Mouse (Mus musculus) liver, embryonic 13.5 days (tissue): ENCODE measurements at regions not wholly inside any gene's neighbourhood (a gene's known extent, or its start where the extent isn't known, plus 50 kb on each side); places are given as distances from the start of the nearest gene placed in this dataset.

Experiments
- ATAC-seq: fragments of 200-750 bp; cut with Nextera tagmentation; 2 replicates; pipeline ENCODE4 v1.8.0; 2017; ENCODE audit warnings: low read depth, mild to moderate bottlenecking, moderate number of reproducible peaks, moderate library complexity
- DNase-seq: peaks from one replicate; pipeline ENCODE4 v3.0.0; 2022
- H3K27ac ChIP-seq: fragments of 300-500 bp; sonication (generic); 2 replicates; pipeline ENCODE4 v1.5.1; 2015; ENCODE audit warnings: moderate library complexity, mild to moderate bottlenecking, inconsistent platforms
- H3K27me3 ChIP-seq: fragments of 300-500 bp; sonication (generic); 2 replicates; pipeline ENCODE4 v1.6.1; 2015; ENCODE audit warnings: mild to moderate bottlenecking, inconsistent platforms
- H3K36me3 ChIP-seq: fragments of 300-500 bp; sonication (generic); 2 replicates; pipeline ENCODE4 v1.6.1; 2015; ENCODE audit warnings: mild to moderate bottlenecking, inconsistent platforms
- H3K4me1 ChIP-seq: fragments of 300-500 bp; sonication (generic); replicated peaks from 2 replicates; pipeline ENCODE4 v1.6.1; 2015; ENCODE audit warnings: inconsistent platforms
- H3K4me2 ChIP-seq: fragments of 300-500 bp; sonication (generic); 2 replicates; pipeline ENCODE4 v1.6.1; 2015; ENCODE audit warnings: inconsistent platforms, mild to moderate bottlenecking, moderate library complexity
- H3K4me3 ChIP-seq: fragments of 300-500 bp; sonication (generic); replicated peaks from 2 replicates; pipeline ENCODE4 v1.5.1; 2015; ENCODE audit warnings: mild to moderate bottlenecking, inconsistent platforms
- H3K9ac ChIP-seq: fragments of 300-500 bp; sonication (generic); 2 replicates; pipeline ENCODE4 v1.6.1; 2015; ENCODE audit warnings: mild to moderate bottlenecking, inconsistent platforms
- H3K9me3 ChIP-seq: fragments of 300-500 bp; sonication (generic); replicated peaks from 2 replicates; pipeline ENCODE4 v1.6.1; 2016; ENCODE audit warnings: inconsistent platforms
- WGBS: fragments of 180-500 bp; shearing (Covaris S2); methylation state at CpG from one replicate; pipeline ENCODE4 v1.1.7; 2015; ENCODE audit not compliant: insufficient replicate concordance; 5-methylcytosine and 5-hydroxymethylcytosine counted together

GRCm38 (mm10) chr3:38116071-38116787, 368.4 kb downstream of the Ankrd50 start:
- H3K9me3 ChIP-seq = no peaks in the 10 kb centered on the region
- WGBS = 22% methylated on average over 7 of the region's 7 CpGs
- no peak overlapping the region for H3K4me3 ChIP-seq
- no peak overlapping the region for H3K4me2 ChIP-seq
- ATAC-seq = no peak
- H3K27ac ChIP-seq = no peak overlapping the region
- no peak for DNase-seq
- H3K9ac ChIP-seq = no peak overlapping the region
- H3K27me3 ChIP-seq = no peaks in the 10 kb centered on the region
- H3K36me3 ChIP-seq = no peaks in the 10 kb centered on the region
- H3K4me1 ChIP-seq = no peaks in the 10 kb centered on the region

- H3K27ac ChIP-seq = no peak overlapping the region
- ATAC-seq = no peak
- no peaks in the 10 kb centered on the region for H3K36me3 ChIP-seq
- no peak for DNase-seq
- no peaks in the 10 kb centered on the region for H3K4me1 ChIP-seq
- H3K27me3 ChIP-seq = no peaks in the 10 kb centered on the region
- H3K9ac ChIP-seq = no peak overlapping the region
- H3K9me3 ChIP-seq = no peaks in the 10 kb centered on the region
- H3K4me3 ChIP-seq = no peak overlapping the region
- 51% methylated on average over 3 of the region's 3 CpGs for WGBS
- H3K4me2 ChIP-seq = no peak overlapping the region
Measured at GRCm38 (mm10) chr3:38112568-38112967, 372.1 kb downstream of the Ankrd50 start.

GRCm38 (mm10) chr3:38105022-38105857, 379.4 kb downstream of the Ankrd50 start:
- DNase-seq (no peak), ATAC-seq (no peak)
- H3K9ac ChIP-seq = no peak overlapping the region
- H3K27me3 ChIP-seq = no peaks in the 10 kb centered on the region
- H3K4me3 ChIP-seq = no peak overlapping the region
- H3K9me3 ChIP-seq = no peaks in the 10 kb centered on the region
- no peak overlapping the region for H3K4me2 ChIP-seq
- H3K4me1 ChIP-seq = no peaks in the 10 kb centered on the region
- 51% methylated on average over 4 of the region's 4 CpGs for WGBS
- H3K36me3 ChIP-seq = no peaks in the 10 kb centered on the region
- H3K27ac ChIP-seq = no peak overlapping the region

GRCm38 (mm10) chr3:38104418-38104817, 380.1 kb upstream of the Gm5148 start:
- 49% methylated on average over 3 of the region's 3 CpGs for WGBS
- H3K4me2 ChIP-seq = no peak overlapping the region
- H3K27me3 ChIP-seq = no peaks in the 10 kb centered on the region
- H3K27ac ChIP-seq = no peak overlapping the region
- H3K9me3 ChIP-seq = no peaks in the 10 kb centered on the region
- H3K4me1 ChIP-seq = no peaks in the 10 kb centered on the region
- no peak overlapping the region for H3K9ac ChIP-seq
- no peak for ATAC-seq
- H3K36me3 ChIP-seq = no peaks in the 10 kb centered on the region
- no peak overlapping the region for H3K4me3 ChIP-seq
- DNase-seq = no peak

- no peak overlapping the region for H3K4me3 ChIP-seq
- no peak for ATAC-seq
- no peaks in the 10 kb centered on the region for H3K4me1 ChIP-seq
- H3K4me2 ChIP-seq = no peak overlapping the region
- H3K36me3 ChIP-seq = no peaks in the 10 kb centered on the region
- H3K27me3 ChIP-seq = no peaks in the 10 kb centered on the region
- 56% methylated on average over 1 of the region's 1 CpGs for WGBS
- H3K9ac ChIP-seq = no peak overlapping the region
- H3K9me3 ChIP-seq = no peaks in the 10 kb centered on the region
- H3K27ac ChIP-seq = no peak overlapping the region
- DNase-seq = no peak
Measured at GRCm38 (mm10) chr3:38102985-38103384, 378.7 kb upstream of the Gm5148 start.

GRCm38 (mm10) chr3:38102181-38102580, 377.9 kb upstream of the Gm5148 start:
- ATAC-seq = no peak
- no peak overlapping the region for H3K27ac ChIP-seq
- no peak overlapping the region for H3K9ac ChIP-seq
- H3K27me3 ChIP-seq = no peaks in the 10 kb centered on the region
- DNase-seq = no peak
- no peaks in the 10 kb centered on the region for H3K9me3 ChIP-seq
- WGBS = 68% methylated on average over 1 of the region's 1 CpGs
- H3K4me3 ChIP-seq = no peak overlapping the region
- no peaks in the 10 kb centered on the region for H3K36me3 ChIP-seq
- no peak overlapping the region for H3K4me2 ChIP-seq
- H3K4me1 ChIP-seq = no peaks in the 10 kb centered on the region

GRCm38 (mm10) chr3:38094370-38094979, 370.2 kb upstream of the Gm5148 start:
- DNase-seq (no peak), ATAC-seq (no peak)
- no peaks in the 10 kb centered on the region for H3K4me1 ChIP-seq
- H3K36me3 ChIP-seq = no peaks in the 10 kb centered on the region
- H3K4me2 ChIP-seq = no peak overlapping the region
- no peak overlapping the region for H3K4me3 ChIP-seq
- 27% methylated on average over 7 of the region's 7 CpGs for WGBS
- H3K9me3 ChIP-seq = no peaks in the 10 kb centered on the region
- H3K9ac ChIP-seq = no peak overlapping the region
- no peak overlapping the region for H3K27ac ChIP-seq
- no peaks in the 10 kb centered on the region for H3K27me3 ChIP-seq

GRCm38 (mm10) chr3:38084548-38084947, 360.3 kb upstream of the Gm5148 start:
- no peak overlapping the region for H3K4me3 ChIP-seq
- no peak overlapping the region for H3K4me2 ChIP-seq
- H3K9me3 ChIP-seq = no peaks in the 10 kb centered on the region
- no peaks in the 10 kb centered on the region for H3K27me3 ChIP-seq
- no peaks in the 10 kb centered on the region for H3K36me3 ChIP-seq
- H3K9ac ChIP-seq = no peak overlapping the region
- H3K4me1 ChIP-seq = no peaks in the 10 kb centered on the region
- H3K27ac ChIP-seq = no peak overlapping the region
- no peak for ATAC-seq
- DNase-seq = no peak
- 56% methylated on average over 6 of the region's 6 CpGs for WGBS

GRCm38 (mm10) chr3:38082386-38082785, 358.1 kb upstream of the Gm5148 start:
- ATAC-seq (no peak), DNase-seq (no peak)
- Histone ChIP-seq H3K9me3 (no peaks in the 10 kb centered on the region), H3K36me3 (no peaks in the 10 kb centered on the region), H3K4me2 (no peak overlapping the region), H3K4me3 (no peak overlapping the region), H3K4me1 (no peaks in the 10 kb centered on the region), H3K9ac (no peak overlapping the region), H3K27me3 (no peaks in the 10 kb centered on the region), H3K27ac (no peak overlapping the region)
- 74% methylated on average over 11 of the region's 11 CpGs for WGBS

GRCm38 (mm10) chr3:38076835-38077234, 352.5 kb upstream of the Gm5148 start:
- no peak overlapping the region for H3K9ac ChIP-seq
- no peaks in the 10 kb centered on the region for H3K27me3 ChIP-seq
- 33% methylated on average over 1 of the region's 1 CpGs for WGBS
- no peak for ATAC-seq
- no peaks in the 10 kb centered on the region for H3K36me3 ChIP-seq
- DNase-seq = no peak
- no peak overlapping the region for H3K4me2 ChIP-seq
- no peak overlapping the region for H3K27ac ChIP-seq
- no peaks in the 10 kb centered on the region for H3K9me3 ChIP-seq
- H3K4me3 ChIP-seq = no peak overlapping the region
- H3K4me1 ChIP-seq = no peaks in the 10 kb centered on the region

GRCm38 (mm10) chr3:38073946-38074345, 349.7 kb upstream of the Gm5148 start:
- 57% methylated on average over 4 of the region's 4 CpGs for WGBS
- H3K9me3 ChIP-seq = no peaks in the 10 kb centered on the region
- H3K4me3 ChIP-seq = no peak overlapping the region
- no peaks in the 10 kb centered on the region for H3K4me1 ChIP-seq
- H3K27me3 ChIP-seq = no peaks in the 10 kb centered on the region
- DNase-seq (no peak), ATAC-seq (no peak)
- no peaks in the 10 kb centered on the region for H3K36me3 ChIP-seq
- H3K9ac ChIP-seq = no peak overlapping the region
- H3K27ac ChIP-seq = no peak overlapping the region
- H3K4me2 ChIP-seq = no peak overlapping the region
